Mouse (Mus musculus) CH12.LX (cell line): ENCODE data around the gene Gm11037. TPM values are rescaled to one million over a fixed set of nuclear protein-coding genes. Genes with fewer than 3 reads are reported as not detected.

Source experiments
- DNase-seq: peaks from one replicate; pipeline ENCODE4 v3.0.0-alpha.2; 2013; ENCODE audit errors: extremely low read depth
- H3K27ac ChIP-seq: 2 replicates; pipeline ENCODE4 v1.5.1; 2012; ENCODE audit warnings: low read depth, mild to moderate bottlenecking, control low read depth, moderate library complexity; ENCODE audit not compliant: insufficient read depth
- H3K27me3 ChIP-seq: replicated peaks from 2 replicates; pipeline ENCODE3; 2012; ENCODE audit warnings: inconsistent platforms
- H3K36me3 ChIP-seq, 2 experiments: replicated peaks in 1 of 2; 2 replicates each; pipeline versions ENCODE3 to v1.6.1; 2012; ENCODE audit warnings: inconsistent platforms in 1 of 2, low read length in 1 of 2, mild to moderate bottlenecking in 1 of 2, mixed read lengths in 1 of 2, moderate library complexity in 1 of 2; ENCODE audit not compliant: control insufficient read depth in 1 of 2, insufficient read depth in 1 of 2
- H3K4me1 ChIP-seq, 2 experiments: 2 replicates each; pipeline ENCODE4 v1.6.1; 2012; ENCODE audit warnings: inconsistent platforms in 1 of 2, moderate library complexity in 1 of 2; ENCODE audit not compliant: insufficient read depth in 2 of 2, control insufficient read depth in 1 of 2
- H3K4me2 ChIP-seq: 2 replicates; pipeline ENCODE4 v1.6.1; 2012; ENCODE audit warnings: low read depth, mild to moderate bottlenecking, control low read depth; ENCODE audit not compliant: poor library complexity, insufficient read depth, severe bottlenecking
- H3K4me3 ChIP-seq, 3 experiments: fragments of 150-350 bp in 1 of 3; sonication (generic) in 1 of 3; replicated peaks in 1 of 3; 2 replicates each; pipeline versions ENCODE3 to v1.5.1; 2011 to 2012; ENCODE audit warnings: low read depth in 2 of 3, low read length in 2 of 3, mild to moderate bottlenecking in 2 of 3, moderate library complexity in 2 of 3, control low read depth in 1 of 3, improper control_type of control experiment in 1 of 3, inconsistent platforms in 1 of 3, mixed read lengths in 1 of 3; ENCODE audit not compliant: poor library complexity in 1 of 3
- H3K79me2 ChIP-seq: replicated peaks from 2 replicates; pipeline ENCODE4 v1.6.1; 2012; ENCODE audit warnings: mild to moderate bottlenecking, moderate library complexity; ENCODE audit not compliant: control insufficient read depth, poor library complexity, insufficient read depth, severe bottlenecking; ENCODE audit errors: extremely low read depth
- H3K9ac ChIP-seq: 2 replicates; pipeline ENCODE4 v1.6.1; 2012; ENCODE audit warnings: low read depth, mild to moderate bottlenecking, control low read depth, moderate library complexity; ENCODE audit not compliant: insufficient read depth
- H3K9me3 ChIP-seq: replicated peaks from 2 replicates; pipeline ENCODE3; 2012; ENCODE audit warnings: low read length, inconsistent platforms, mixed read lengths
- CHD1 ChIP-seq: IDR thresholded peaks from 2 replicates; pipeline ENCODE4 v1.6.1; 2012; ENCODE audit warnings: low read depth, low read length, improper control_type of control experiment, inconsistent platforms
- CHD2 ChIP-seq: IDR thresholded peaks from 2 replicates; pipeline ENCODE4 v1.6.1; 2011; ENCODE audit warnings: low read length, improper control_type of control experiment
- EP300 ChIP-seq: IDR thresholded peaks from 2 replicates; pipeline ENCODE4 v1.6.1; 2011; ENCODE audit warnings: low read length, improper control_type of control experiment
- ETS1 ChIP-seq: conservative IDR thresholded peaks from 2 replicates; pipeline ENCODE4 v1.6.1; 2012; ENCODE audit warnings: low read depth, mild to moderate bottlenecking, inconsistent platforms, low read length, improper control_type of control experiment, moderate library complexity
- GABPA ChIP-seq: IDR thresholded peaks from 2 replicates; pipeline ENCODE4 v1.6.1; 2012; ENCODE audit warnings: low read depth, low read length, improper control_type of control experiment, inconsistent platforms; ENCODE audit not compliant: insufficient replicate concordance
- HCFC1 ChIP-seq: IDR thresholded peaks from 2 replicates; pipeline ENCODE4 v1.6.1; 2012; ENCODE audit warnings: low read depth, mild to moderate bottlenecking, inconsistent platforms, low read length, improper control_type of control experiment
- IRF4 ChIP-seq: IDR thresholded peaks from 2 replicates; pipeline ENCODE4 v1.6.1; 2014; ENCODE audit warnings: low read depth, mild to moderate bottlenecking, inconsistent platforms, low read length, improper control_type of control experiment
- JUN ChIP-seq: IDR thresholded peaks from 2 replicates; pipeline ENCODE4 v1.6.1; 2011; ENCODE audit warnings: low read depth, mild to moderate bottlenecking, low read length, improper control_type of control experiment, moderate library complexity; ENCODE audit not compliant: insufficient read depth
- KAT2A ChIP-seq: IDR thresholded peaks from 2 replicates; pipeline ENCODE4 v1.6.1; 2012; ENCODE audit warnings: low read length, improper control_type of control experiment, inconsistent platforms; ENCODE audit not compliant: insufficient replicate concordance
- MAFK ChIP-seq: IDR thresholded peaks from 2 replicates; pipeline ENCODE4 v1.6.1; 2011; ENCODE audit warnings: low read length, improper control_type of control experiment; ENCODE audit not compliant: insufficient replicate concordance
- MAZ ChIP-seq: IDR thresholded peaks from 2 replicates; pipeline ENCODE4 v1.6.1; 2012; ENCODE audit warnings: low read depth, mild to moderate bottlenecking, inconsistent platforms, low read length, improper control_type of control experiment, moderate library complexity
- MEF2A ChIP-seq: IDR thresholded peaks from 2 replicates; pipeline ENCODE4 v1.6.1; 2014; ENCODE audit warnings: low read depth, mild to moderate bottlenecking, inconsistent platforms, low read length, improper control_type of control experiment, borderline replicate concordance
- PAX5 ChIP-seq: IDR thresholded peaks from 2 replicates; pipeline ENCODE4 v1.6.1; 2012; ENCODE audit warnings: low read length, inconsistent platforms, mixed read lengths
- RCOR1 ChIP-seq: conservative IDR thresholded peaks from 2 replicates; pipeline ENCODE4 v1.6.1; 2012; ENCODE audit warnings: low read depth, mild to moderate bottlenecking, inconsistent platforms, low read length, improper control_type of control experiment
- SMC3 ChIP-seq: IDR thresholded peaks from 2 replicates; pipeline ENCODE4 v1.6.1; 2011; ENCODE audit warnings: low read depth, low read length, improper control_type of control experiment
- TCF12 ChIP-seq: IDR thresholded peaks from 2 replicates; pipeline ENCODE4 v1.6.1; 2014; ENCODE audit warnings: low read depth, mild to moderate bottlenecking, inconsistent platforms, low read length, improper control_type of control experiment
- USF2 ChIP-seq: conservative IDR thresholded peaks from 2 replicates; pipeline ENCODE4 v1.6.1; 2011; ENCODE audit warnings: low read depth, low read length, improper control_type of control experiment
- ZNF384 ChIP-seq: IDR thresholded peaks from 2 replicates; pipeline ENCODE4 v1.6.1; 2012; ENCODE audit warnings: low read depth, low read length, improper control_type of control experiment, inconsistent platforms
- dilution Hi-C: fragments of 300-500 bp; cut with MboI; formaldehyde crosslinking; loops from 2 replicates; pipeline ENCODE4 v1.14.3; 2020; ENCODE audit warnings: low sequenced_read_pairs; ENCODE audit not compliant: extremely low pct_unique_long_range_greater_than_20kb, extremely low pct_ligation_motif_present
- in situ Hi-C: fragments of 300-500 bp; cut with MboI; formaldehyde crosslinking; loops from 3 replicates; pipeline ENCODE4 v1.14.3; 2019; ENCODE audit warnings: low sequenced_read_pairs, low pct_ligation_motif_present, low pct_unique_long_range_greater_than_20kb, mixed read lengths
- polyA plus RNA-seq: library from polyadenylated mRNA; unstranded; fragments of >175 nt; gene quantifications from 2 replicates; pipeline ENCODE4 v1.2.1, GENCODE M21; 2012; ENCODE audit warnings: low read depth; ENCODE audit not compliant: insufficient read length
- total RNA-seq, 2 experiments: library from RNA; depleted of rRNA; stranded (reverse); fragments of 300-350 nt in 1 of 2; fragments of >200 nt in 1 of 2; gene quantifications; 2 replicates each; pipeline ENCODE4 v1.2.3; 2012 to 2014

Gm11037 gene
- total and polyA plus RNA-seq, 3 experiments: not detected

- H3K4me1 ChIP-seq: peaks cover 13 to 50% of the 10 kb centered on the region in 2 experiments
- DNase-seq: no peak
- no peak overlapping the region for H3K4me3 ChIP-seq
- no peak for TF ChIP-seq IRF4
- no peak for TF ChIP-seq SMC3
- TF ChIP-seq PAX5: no peak
- no peak for TF ChIP-seq ZNF384
- no peak for TF ChIP-seq GABPA
- TF ChIP-seq CHD1: no peak
- TF ChIP-seq MAZ: no peak
- no peak for TF ChIP-seq CHD2
- TF ChIP-seq USF2: no peak
- no peak for TF ChIP-seq JUN
- no peak for TF ChIP-seq HCFC1
- H3K79me2 ChIP-seq: no peaks in the 10 kb centered on the region
- no peak overlapping the region for H3K9ac ChIP-seq
- no peak overlapping the region for H3K27ac ChIP-seq
- in situ Hi-C loops: no loop called here
- H3K36me3 ChIP-seq: no peaks in the 10 kb centered on the region
- H3K4me2 ChIP-seq: no peak overlapping the region
- H3K9me3 ChIP-seq: no peaks in the 10 kb centered on the region
- dilution Hi-C loops: no loop called here
- H3K27me3 ChIP-seq: peaks cover 44% of the 10 kb centered on the region
Observed at GRCm38 (mm10) chr2:131125157-131125963, 7.9 kb upstream of the Gm11037 start.

GRCm38 (mm10) chr2:131125964-131126815 is 7.1 kb upstream of the Gm11037 start:
- peak; percentile 50 for DNase-seq
- Histone ChIP-seq H3K9me3 (no peaks in the 10 kb centered on the region), H3K79me2 (no peaks in the 10 kb centered on the region), H3K4me2 (no peak overlapping the region), H3K36me3 (no peaks in the 10 kb centered on the region), H3K4me3 (no peak overlapping the region), H3K9ac (no peak overlapping the region), H3K27ac (no peak overlapping the region), H3K4me1 (peaks cover 13 to 50% of the 10 kb centered on the region in 2 experiments), H3K27me3 (peaks cover 42% of the 10 kb centered on the region)
- in situ Hi-C loops: no loop called here
- TF ChIP-seq RCOR1 (0 out of 2 replicates have a peak, but pooled peaks have one; percentile 30), EP300 (peak; percentile 49; the same call in 1 of the 2 replicates), MEF2A (peak; percentile 47; the same call in 1 of the 2 replicates), ETS1 (peak; percentile 61), KAT2A (no peak), IRF4 (0 out of 2 replicates have a peak, but pooled peaks have one; percentile 37), JUN (no peak), TCF12 (peak; percentile 88), MAFK (peak; percentile 65; the same call in 1 of the 2 replicates)
- dilution Hi-C loops: no loop called here
